Mouse (Mus musculus) adrenal gland, postnatal 14 days (tissue): ENCODE measurements around the gene Ccdc88b. TPM values are rescaled to one million over a fixed set of nuclear protein-coding genes. Genes with fewer than 3 reads are reported as not detected.

ENCODE experiments used
- DNase-seq: peaks from one replicate; pipeline ENCODE4 v3.0.0; 2021; ENCODE audit warnings: mixed read lengths
- microRNA-seq, 2 experiments: library from miRNA; unstranded; fragments of <30 nt; microRNA quantifications; one replicate each; pipeline ENCODE4 v1.2.0; 2021
- total RNA-seq: library from RNA; stranded (reverse); gene quantifications from 2 replicates; pipeline ENCODE4 v1.2.3, GENCODE M21; 2021

Gene Ccdc88b
- total RNA-seq, 1 experiment from 2014 or later: 2.4 TPM

GRCm38 (mm10) chr19:6829870-6830555 is 28.0 kb downstream of the Ccdc88b start:
- no peak for DNase-seq

GRCm38 (mm10) chr19:6829069-6829468 is 28.9 kb downstream of the Ccdc88b start:
- no peak for DNase-seq

- no peak for DNase-seq
Measured at GRCm38 (mm10) chr19:6826601-6827000, 31.4 kb downstream of the Ccdc88b start.

- DNase-seq: no peak
Measured at GRCm38 (mm10) chr19:6825384-6825783, 32.6 kb downstream of the Ccdc88b start.

GRCm38 (mm10) chr19:6820538-6821195 is 37.3 kb downstream of the Ccdc88b start:
- no peak for DNase-seq

- no peak for DNase-seq
Measured at GRCm38 (mm10) chr19:6819143-6819827, 38.7 kb downstream of the Ccdc88b start.

DNA sequence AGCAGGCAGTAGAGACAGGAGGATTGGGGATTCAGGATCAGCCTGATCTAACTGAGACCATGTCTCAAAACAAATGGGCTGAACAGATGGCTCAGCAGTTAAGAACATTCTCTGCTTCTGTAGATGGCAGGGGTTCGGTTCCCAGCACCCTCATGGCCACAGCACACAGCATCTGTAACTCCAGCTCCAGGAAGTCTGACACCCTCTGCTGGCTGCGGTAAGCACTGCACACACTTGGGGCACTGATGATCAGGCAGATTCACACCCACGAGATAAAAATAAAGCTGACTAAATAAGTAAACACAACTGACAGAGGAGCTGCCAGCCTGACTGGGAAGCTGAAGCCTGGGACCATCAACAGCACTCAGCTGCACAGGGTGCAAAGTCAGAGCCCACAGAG is 43.1 kb downstream of the Ccdc88b start:
- DNase-seq: no peak

GRCm38 (mm10) chr19:6814366-6814765 is 43.6 kb downstream of the Ccdc88b start:
- DNase-seq: peak; percentile 30

Small RNAs within 50 kb of the gene (microRNA-seq; reads per million reads assigned to microRNA genes)
- gene Mir5046: 0 reads per million in 2 experiments

Other genes with a start within 250 kb of the Ccdc88b start
- 21.4 and 21.7 TPM in 2 replicates for gene Rps6ka4, start 17.6 kb downstream of the Ccdc88b start, total RNA-seq
- 76.6 and 79.0 TPM in 2 replicates for gene Trmt112, start 51.5 kb upstream of the Ccdc88b start, total RNA-seq
- 420 and 426 TPM in 2 replicates for gene Prdx5, start 51.9 kb upstream of the Ccdc88b start, total RNA-seq
- gene Esrra, start 63.6 kb upstream of the Ccdc88b start, total RNA-seq: 63.2 and 67.0 TPM in 2 replicates
- gene Catsperz, start 67.2 kb upstream of the Ccdc88b start, total RNA-seq: 0.53 TPM in 1 of 2 replicates, not detected in the other
- 0.93 TPM in 1 of 2 replicates, not detected in the other for gene Kcnk4, start 76.3 kb upstream of the Ccdc88b start, total RNA-seq
- 43.0 and 45.0 TPM in 2 replicates for gene Bad, start 83.7 kb upstream of the Ccdc88b start, total RNA-seq
- 43.0 and 43.3 TPM in 2 replicates for gene Gpr137, start 84.3 kb upstream of the Ccdc88b start, total RNA-seq
- gene Ppp1r14b, start 116.8 kb upstream of the Ccdc88b start, total RNA-seq: 264 and 275 TPM in 2 replicates
- 52.1 and 54.6 TPM in 2 replicates for gene Plcb3, start 118.3 kb upstream of the Ccdc88b start, total RNA-seq
- gene Fkbp2, start 122.3 kb upstream of the Ccdc88b start, total RNA-seq: 115 and 121 TPM in 2 replicates
- 116 and 122 TPM in 2 replicates for gene Vegfb, start 129.4 kb upstream of the Ccdc88b start, total RNA-seq
- 44.4 and 47.4 TPM in 2 replicates for gene Dnajc4, start 134.4 kb upstream of the Ccdc88b start, total RNA-seq
- 24.5 and 37.4 TPM in 2 replicates for gene Nudt22, start 137.9 kb upstream of the Ccdc88b start, total RNA-seq
- gene Trpt1, start 137.9 kb upstream of the Ccdc88b start, total RNA-seq: 15.0 and 15.1 TPM in 2 replicates
- 6.4 and 14.2 TPM in 2 replicates for gene Fermt3, start 161.3 kb upstream of the Ccdc88b start, total RNA-seq
- 132 and 155 TPM in 2 replicates for gene Stip1, start 181.8 kb upstream of the Ccdc88b start, total RNA-seq
- 118 and 138 TPM in 2 replicates for gene Macrod1, start 198.6 kb upstream of the Ccdc88b start, total RNA-seq
- 1.2 and 1.5 TPM in 2 replicates for gene Flrt1, start 247.5 kb upstream of the Ccdc88b start, total RNA-seq